Mouse (Mus musculus): Measurements from ENCODE around the gene Fam213a.

DNA sequence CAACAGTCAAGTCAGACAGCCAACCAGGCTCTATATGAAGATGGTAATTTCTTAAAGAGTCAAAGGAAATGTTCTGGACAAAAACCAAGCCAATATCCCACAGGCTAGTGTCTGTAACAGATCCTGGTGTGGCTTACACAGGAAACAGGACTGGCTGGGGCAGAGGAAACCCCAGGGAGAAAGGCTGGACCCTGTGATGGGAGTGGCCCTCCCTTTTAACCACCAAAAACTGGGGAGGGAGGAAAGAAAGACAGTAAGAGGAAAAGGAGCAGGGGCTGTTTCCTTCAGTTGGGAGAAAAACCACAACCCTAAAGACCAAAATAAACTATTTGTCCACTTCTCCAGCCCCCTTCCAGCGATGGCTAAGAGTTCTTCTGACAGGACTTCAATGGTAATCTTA lies 58.4 kb downstream of the Fam213a start:
- TF ChIP-seq FLI1 (IDR thresholded peaks at IDR 0.05; ENCODE audit: low read length) (peak; percentile 45; the same call in 1 of the 2 replicates), GATA1 (IDR thresholded peaks at IDR 0.05; ENCODE audit: borderline replicate concordance, low read length) (no peak)
